8 mouse cellular contexts compared by ENCODE assay signal in the genomic region with DNA sequence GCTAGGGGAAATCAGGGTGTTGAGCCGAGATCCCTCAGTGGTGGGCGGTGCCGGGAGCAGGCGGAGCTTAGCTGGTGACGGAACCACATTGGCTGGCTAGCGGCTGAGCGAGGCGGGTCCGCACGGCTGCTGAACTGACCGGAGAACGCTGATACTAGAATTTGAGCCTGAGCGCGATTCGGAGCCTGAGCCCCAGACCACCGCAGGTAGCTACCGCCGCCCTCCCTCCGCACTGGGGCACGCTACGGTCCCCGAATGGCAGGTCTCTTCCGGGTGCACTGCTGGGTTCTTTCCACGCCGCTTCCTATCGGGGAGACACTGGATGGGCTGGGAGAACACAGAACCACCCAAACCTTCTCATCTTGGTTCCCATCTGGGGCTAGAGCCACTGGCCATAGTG. TPM values are rescaled to one million over a fixed set of nuclear protein-coding genes. Genes with fewer than 3 reads are reported as not detected.
DNase-seq lines count a peak whose midpoint lies in the region; ATAC-seq and TF ChIP-seq lines count a peak whose summit lies in the region.

A gene (plus strand): TSS at position 59 of the 400 bp plus-strand sequence.

- H3K27ac ChIP-seq in ES-Bruce4 (ENCODE audit: insufficient read depth, low read length) = peak within 1 kb of the TSS; percentile 24; the same call in 1 of the 2 replicates
- peak within 1 kb of the TSS; percentile 62 for H3K27ac ChIP-seq in hindbrain, embryonic 12.5 days
- no peak within 1 kb of the TSS for H3K27ac ChIP-seq in lung, embryonic 16.5 days (ENCODE audit: low read length)
- no peak within 1 kb of the TSS for H3K27ac ChIP-seq in olfactory bulb, adult 2 months (ENCODE audit: insufficient read depth, low read depth, low read length)

- no peak for TF ChIP-seq EP300 in ES-Bruce4 (IDR thresholded peaks at IDR 0.05; ENCODE audit: insufficient read depth, low read depth, low read length)

- no peaks in the 10 kb centered on the region for H3K9me3 ChIP-seq in ES-Bruce4 (replicated peaks; ENCODE audit: control insufficient read depth, insufficient read depth, low read length, poor library complexity, severe bottlenecking)
- no peaks in the 10 kb centered on the region for H3K9me3 ChIP-seq in hindbrain, embryonic 12.5 days (replicated peaks)
- H3K9me3 ChIP-seq in lung, embryonic 16.5 days (ENCODE audit: control insufficient read depth, low read length) = no peaks in the 10 kb centered on the region

- peak; percentile 1 for TF ChIP-seq POLR2A in ES-Bruce4 (IDR thresholded peaks at IDR 0.05; ENCODE audit: insufficient read depth, low read length)
- TF ChIP-seq POLR2A in olfactory bulb, adult 2 months (IDR thresholded peaks at IDR 0.05; ENCODE audit: insufficient read depth, low read depth, low read length) = peak; percentile 18; the same call in 1 of the 2 replicates

- H3K4me1 ChIP-seq in ES-Bruce4 (ENCODE audit: control insufficient read depth, insufficient read depth, low read length) = peaks cover 5% of the 10 kb centered on the region
- peaks cover 23% of the 10 kb centered on the region for H3K4me1 ChIP-seq in hindbrain, embryonic 12.5 days
- H3K4me1 ChIP-seq in lung, embryonic 16.5 days (replicated peaks; ENCODE audit: control insufficient read depth, insufficient read depth, low read length) = peaks cover 7% of the 10 kb centered on the region
- H3K4me1 ChIP-seq in olfactory bulb, adult 2 months (ENCODE audit: control insufficient read depth, insufficient read depth, low read length) = peaks cover 8% of the 10 kb centered on the region

- peak; percentile 40 for DNase-seq in c-Kit-positive CD71-positive TER-119-negative erythroid progenitor cells, embryonic 14.5 days (ENCODE audit: low read depth)
- peak; percentile 40 to 57 for DNase-seq in frontal cortex, postnatal 25 days (ENCODE audit: low spot score in 2 of 2)
- DNase-seq in layer of hippocampus, postnatal 14 days (ENCODE audit: low spot score in 2 of 2) = peak; percentile 58 to 76
- DNase-seq in thymus, adult 18-20 months = peak; percentile 32 to 47

- under 1% methylated on average over 26 of the region's 26 CpGs for WGBS in hindbrain, embryonic 12.5 days
- under 1% methylated on average over 26 of the region's 26 CpGs for WGBS in lung, embryonic 16.5 days
- 0% methylated on average over 26 of the region's 26 CpGs for WGBS in olfactory bulb, adult 2 months

- H3K4me2 ChIP-seq in hindbrain, embryonic 12.5 days (replicated peaks) = peak within 1 kb of the TSS; percentile 85
- peak within 1 kb of the TSS; percentile 94 for H3K4me2 ChIP-seq in lung, embryonic 16.5 days (ENCODE audit: low read depth, low read length)

- H3K36me3 ChIP-seq in ES-Bruce4 (ENCODE audit: control insufficient read depth, insufficient read depth, low read length, poor library complexity, severe bottlenecking) = peaks cover 4% of the 10 kb centered on the region; the same call in 1 of the 2 replicates
- H3K36me3 ChIP-seq in hindbrain, embryonic 12.5 days = peaks cover 8% of the 10 kb centered on the region
- H3K36me3 ChIP-seq in lung, embryonic 16.5 days (ENCODE audit: control insufficient read depth, insufficient read depth, low read length) = no peaks in the 10 kb centered on the region

- TF ChIP-seq CTCF in ES-Bruce4 (IDR thresholded peaks at IDR 0.05; ENCODE audit: low read depth, low read length) = no peak
- no peak for TF ChIP-seq CTCF in olfactory bulb, adult 2 months (IDR thresholded peaks at IDR 0.05; ENCODE audit: insufficient read depth, low read depth, low read length)

- peak within 1 kb of the TSS; percentile 71 for H3K4me3 ChIP-seq in ES-Bruce4 (ENCODE audit: low read depth, low read length)
- peak within 1 kb of the TSS; percentile 48 for H3K4me3 ChIP-seq in hindbrain, embryonic 12.5 days
- peak within 1 kb of the TSS; percentile 56 for H3K4me3 ChIP-seq in lung, embryonic 16.5 days (ENCODE audit: low read length)
- H3K4me3 ChIP-seq in olfactory bulb, adult 2 months (ENCODE audit: insufficient read depth, low read depth, low read length) = peak within 1 kb of the TSS; percentile 63

- peak within 1 kb of the TSS; percentile 52 for H3K9ac ChIP-seq in ES-Bruce4 (ENCODE audit: low read depth, poor library complexity, severe bottlenecking)
- H3K9ac ChIP-seq in hindbrain, embryonic 12.5 days = peak within 1 kb of the TSS; percentile 59
- peak within 1 kb of the TSS; percentile 65 for H3K9ac ChIP-seq in lung, embryonic 16.5 days (ENCODE audit: low read length)

- no peaks in the 10 kb centered on the region for H3K27me3 ChIP-seq in ES-Bruce4 (ENCODE audit: control insufficient read depth, insufficient read depth, low read length, poor library complexity, severe bottlenecking)
- H3K27me3 ChIP-seq in hindbrain, embryonic 12.5 days = peaks cover 3% of the 10 kb centered on the region; the same call in 1 of the 2 replicates
- H3K27me3 ChIP-seq in lung, embryonic 16.5 days (ENCODE audit: control insufficient read depth, insufficient read depth, low read depth, low read length) = 0 out of 2 replicates have a peak, but pooled peaks cover 3% of the 10 kb centered on the region

- ATAC-seq in hindbrain, embryonic 12.5 days (ENCODE audit: low FRiP score) = peak; percentile 81
- ATAC-seq in lung, embryonic 16.5 days (ENCODE audit: low read depth) = peak; percentile 86

RNA-seq across cellular contexts. Expression of the gene that starts here (rescaled TPM):
- polyA plus RNA-seq in ES-Bruce4 (2011; ENCODE audit: insufficient read depth, insufficient read length, low read depth, missing spikeins) = 9.3 and 15.9 TPM in 2 replicates
- polyA plus RNA-seq in hindbrain, embryonic 12.5 days (2016; fragmentation: Nextera tagmentation; extraction: Ambion mirVana) = 7.4 and 7.6 TPM in 2 replicates
- 10 to 100 TPM; 11.0 to 16.0 TPM for total RNA-seq in layer of hippocampus, postnatal 14 days (2021)
- polyA plus RNA-seq in lung, embryonic 16.5 days (2015; fragmentation: Nextera tagmentation; extraction: Ambion mirVana) = 9.4 and 10.3 TPM in 2 replicates
- not detected in 2 replicates for polyA plus RNA-seq in olfactory bulb, adult 2 months (2012; ENCODE audit: insufficient read depth, insufficient read length, low replicate concordance, missing spikeins)

Comparison
In these comparisons a context has a peak if more than half of its experiments do, and no peak if none do; other contexts are left out.
1. H3K27ac ChIP-seq: peak in ES-Bruce4 (single experiment) and hindbrain, embryonic 12.5 days (single experiment); none in lung, embryonic 16.5 days (single experiment) and olfactory bulb, adult 2 months (single experiment).
2. Peak in every context shown above with its lines, with median percentiles within 50 percentile points of each other: H3K4me3 ChIP-seq, H3K9ac ChIP-seq and DNase-seq.